Mouse (Mus musculus) heart, postnatal 0 days (tissue): ENCODE measurements around the gene Megf8.

Experiments used
- CTCF ChIP-seq: IDR thresholded peaks from 2 replicates; pipeline ENCODE4 v1.5.1; 2016; ENCODE audit warnings: antibody characterized with exemption, control low read depth, low read depth
- EP300 ChIP-seq: IDR thresholded peaks from 2 replicates; pipeline ENCODE4 v1.6.1; 2016; ENCODE audit warnings: antibody characterized with exemption, low read depth

GRCm38 (mm10) chr7:25411861-25412260 lies 94.9 kb downstream of the Megf8 start:
- TF ChIP-seq CTCF (no peak), EP300 (no peak)
